Mouse (Mus musculus) cortical plate, adult 2 months (tissue): ENCODE measurements around the gene Dscam.

ENCODE experiments used
- CTCF ChIP-seq: fragments of 200-500 bp; IDR thresholded peaks from 2 replicates; pipeline ENCODE4 v1.5.1; 2011; ENCODE audit warnings: mild to moderate bottlenecking, control low read depth, low read length; ENCODE audit not compliant: insufficient read depth; ENCODE audit errors: extremely low read depth
- POLR2A ChIP-seq: fragments of 200-500 bp; IDR thresholded peaks from 2 replicates; pipeline ENCODE4 v1.6.1; 2011; ENCODE audit warnings: mild to moderate bottlenecking, low read length, control low read depth; ENCODE audit not compliant: insufficient read depth; ENCODE audit errors: extremely low read depth

- TF ChIP-seq POLR2A (no peak), CTCF (no peak)
Measured at GRCm38 (mm10) chr16:96934795-96935194, 235.8 kb downstream of the Dscam start.
